Mouse (Mus musculus): ENCODE data around the gene Tgfbr2.
"Not testable (repeated sequence)": the region's sequence is repeated elsewhere in the genome, so short reads cannot be mapped to it uniquely, and the experiment has no call there.

The Tgfbr2 gene

GRCm38 (mm10) chr9:116111149-116111970 lies 63.8 kb downstream of the Tgfbr2 start:
- no peak for DNase-seq

GRCm38 (mm10) chr9:116108729-116109128 lies 66.4 kb downstream of the Tgfbr2 start:
- no peak for DNase-seq

- no peak for DNase-seq
These were observed 70.4 kb downstream of the Tgfbr2 start for GRCm38 (mm10) chr9:116104770-116105169.

GRCm38 (mm10) chr9:116101842-116102241 lies 73.3 kb downstream of the Tgfbr2 start:
- DNase-seq: peak in 1 of 2 experiments; percentile 29

- no peak for DNase-seq
These were observed 75.1 kb downstream of the Tgfbr2 start for GRCm38 (mm10) chr9:116100015-116100414.

- DNase-seq: no peak
These were observed 75.6 kb downstream of the Tgfbr2 start for GRCm38 (mm10) chr9:116099596-116099993.

GRCm38 (mm10) chr9:116098724-116099595 lies 76.2 kb downstream of the Tgfbr2 start:
- peak; percentile 72 to 91 for DNase-seq

- DNase-seq: peak; percentile 66 to 79
These were observed 83.2 kb downstream of the Tgfbr2 start for GRCm38 (mm10) chr9:116091921-116092320.

GRCm38 (mm10) chr9:116091101-116091841 lies 83.9 kb downstream of the Tgfbr2 start:
- DNase-seq: no peak

GRCm38 (mm10) chr9:116090296-116090695 lies 84.9 kb downstream of the Tgfbr2 start:
- no peak for DNase-seq

- DNase-seq: peak in 1 of 2 experiments; percentile 42
These were observed 86.2 kb downstream of the Tgfbr2 start for GRCm38 (mm10) chr9:116088912-116089311.

GRCm38 (mm10) chr9:116087880-116088279 lies 87.3 kb downstream of the Tgfbr2 start:
- peak; percentile 57 to 84 for DNase-seq

GRCm38 (mm10) chr9:116087263-116087662 lies 87.9 kb downstream of the Tgfbr2 start:
- DNase-seq: no peak

GRCm38 (mm10) chr9:116085999-116086398 lies 89.2 kb downstream of the Tgfbr2 start:
- DNase-seq: no peak

- DNase-seq: peak; percentile 38 to 63
These were observed 90.7 kb downstream of the Tgfbr2 start for GRCm38 (mm10) chr9:116084324-116084931.

GRCm38 (mm10) chr9:116083726-116084323 lies 91.3 kb downstream of the Tgfbr2 start:
- peak; percentile 31 to 39 for DNase-seq

GRCm38 (mm10) chr9:116083300-116083699 lies 91.9 kb downstream of the Tgfbr2 start:
- DNase-seq: no peak

- no peak for DNase-seq
These were observed 93.4 kb downstream of the Tgfbr2 start for GRCm38 (mm10) chr9:116081781-116082180.

- DNase-seq: no peak
These were observed 97.7 kb downstream of the Tgfbr2 start for GRCm38 (mm10) chr9:116077419-116077818.

- DNase-seq: no peak
These were observed 98.2 kb downstream of the Tgfbr2 start for GRCm38 (mm10) chr9:116076946-116077345.

- DNase-seq: no peak
These were observed 99.0 kb downstream of the Tgfbr2 start for GRCm38 (mm10) chr9:116076163-116076562.

- not testable (repeated sequence) for DNase-seq
These were observed 103.6 kb downstream of the Tgfbr2 start for GRCm38 (mm10) chr9:116071561-116071960.

Data from lung, postnatal 4 days (tissue).